Mouse (Mus musculus) stomach, embryonic 16.5 days (tissue): Measurements from ENCODE around the gene Vmn1r233. TPM values are rescaled to one million over a fixed set of nuclear protein-coding genes. Genes with fewer than 3 reads are reported as not detected.
A peak's percentile ranks its signal among the peaks of the same experiment; 100 is the strongest.

Experiments
- ATAC-seq: fragments of 200-750 bp; cut with Nextera tagmentation; 2 replicates; pipeline ENCODE4 v1.8.0; 2017; ENCODE audit warnings: moderate number of reproducible peaks, moderate TSS enrichment; ENCODE audit not compliant: insufficient read depth, low FRiP score
- H3K27ac ChIP-seq: fragments of 300-500 bp; sonication (generic); 2 replicates; pipeline ENCODE4 v1.5.1; 2014; ENCODE audit warnings: low read length
- H3K27me3 ChIP-seq: fragments of 300-500 bp; sonication (generic); 2 replicates; pipeline ENCODE4 v1.6.1; 2014; ENCODE audit warnings: low read length, control low read depth, mixed read lengths; ENCODE audit not compliant: control insufficient read depth, insufficient read depth
- H3K36me3 ChIP-seq: fragments of 300-500 bp; sonication (generic); 2 replicates; pipeline ENCODE4 v1.6.1; 2014; ENCODE audit warnings: low read length; ENCODE audit not compliant: control insufficient read depth, insufficient read depth
- H3K4me1 ChIP-seq: fragments of 300-500 bp; sonication (generic); 2 replicates; pipeline ENCODE4 v1.6.1; 2014; ENCODE audit warnings: low read length, control low read depth, mixed read lengths; ENCODE audit not compliant: control insufficient read depth, insufficient read depth
- H3K4me2 ChIP-seq: fragments of 300-500 bp; sonication (generic); 2 replicates; pipeline ENCODE4 v1.6.1; 2014; ENCODE audit warnings: low read depth, low read length, mixed read lengths
- H3K4me3 ChIP-seq: fragments of 300-500 bp; sonication (generic); replicated peaks from 2 replicates; pipeline ENCODE4 v1.5.1; 2014; ENCODE audit warnings: mild to moderate bottlenecking, low read length
- H3K9ac ChIP-seq: fragments of 300-500 bp; sonication (generic); 2 replicates; pipeline ENCODE4 v1.6.1; 2014; ENCODE audit warnings: low read length
- H3K9me3 ChIP-seq: fragments of 300-500 bp; sonication (generic); replicated peaks from 2 replicates; pipeline ENCODE4 v1.6.1; 2016; ENCODE audit warnings: low read length, control low read depth; ENCODE audit not compliant: control insufficient read depth
- WGBS: fragments of 180-500 bp; shearing (Covaris S2); extraction: QIAGEN DNeasy Blood & Tissue Kit; methylation state at CpG from one replicate; pipeline ENCODE4 v1.1.7; 2014; 5-methylcytosine and 5-hydroxymethylcytosine counted together
- polyA plus RNA-seq: library from polyadenylated mRNA; unstranded; fragments of >200 nt; fragmentation: Nextera tagmentation; extraction: Ambion mirVana; gene quantifications from 2 replicates; pipeline ENCODE4 v1.2.1, GENCODE M21; 2015

Gene Vmn1r233
- polyA plus RNA-seq, result not detected in 2 replicates

DNA sequence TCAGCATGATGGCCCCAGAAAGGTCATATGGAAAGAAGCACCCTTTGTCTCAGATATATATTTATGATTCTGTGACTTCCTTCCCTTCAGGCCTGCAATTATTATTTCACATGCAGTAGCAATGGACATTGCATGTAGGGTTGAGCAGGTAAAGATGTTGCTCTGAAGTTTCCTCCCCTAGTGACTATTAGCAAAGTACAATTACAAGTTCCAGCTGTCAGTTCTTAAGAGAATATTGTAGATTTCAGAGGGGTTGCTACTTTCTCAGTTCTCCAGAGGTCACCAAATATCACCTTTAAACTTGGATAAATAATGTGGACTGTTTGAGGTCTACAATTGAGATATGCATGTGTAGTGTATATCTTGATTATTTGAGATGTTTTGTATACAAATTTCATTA, at the start of gene Vmn1r233:
TSS of gene Vmn1r233 (minus strand) at position 101 of the 400 bp plus-strand sequence.
- no peak for ATAC-seq
- H3K9ac ChIP-seq, result no peak within 1 kb of the TSS
- H3K27me3 ChIP-seq, result no peaks in the 10 kb centered on the region
- H3K4me3 ChIP-seq, result no peak within 1 kb of the TSS
- H3K9me3 ChIP-seq, result no peaks in the 10 kb centered on the region
- H3K27ac ChIP-seq, result no peak within 1 kb of the TSS
- H3K4me1 ChIP-seq, result no peaks in the 10 kb centered on the region
- no peak within 1 kb of the TSS for H3K4me2 ChIP-seq
- no peaks in the 10 kb centered on the region for H3K36me3 ChIP-seq

DNA sequence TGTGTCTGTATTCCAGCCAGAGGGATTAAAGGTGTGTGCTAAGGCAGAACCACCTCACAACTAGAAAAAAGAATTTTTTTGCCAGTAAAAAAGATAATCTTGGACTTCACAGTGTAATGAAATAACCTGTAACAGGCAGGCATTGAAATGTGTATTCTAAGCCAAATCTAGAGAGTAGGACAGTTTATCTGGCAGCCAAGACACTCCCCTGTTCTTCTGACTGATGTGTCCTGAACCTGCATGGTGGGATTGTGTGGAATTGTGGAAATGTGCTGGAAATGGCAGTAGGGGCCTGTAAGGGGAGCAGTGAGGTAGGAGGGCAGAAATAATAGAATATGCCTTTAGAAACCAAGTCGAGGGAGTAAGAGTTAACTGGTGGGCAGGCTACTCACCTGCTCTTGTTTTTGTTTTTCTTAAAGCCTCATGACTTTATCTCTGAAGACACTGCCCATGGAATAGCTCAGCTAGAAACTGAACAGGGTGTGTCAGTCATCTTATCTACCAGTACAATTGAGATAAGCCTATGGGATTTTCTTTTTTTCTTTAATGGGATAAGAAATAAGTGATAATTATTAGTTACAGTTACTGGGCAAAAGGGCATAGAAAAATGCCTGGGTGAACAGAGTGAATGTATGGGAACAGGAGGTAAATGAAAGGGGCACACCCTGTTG, 22.3 kb upstream of the Vmn1r233 start:
- peaks cover 42% of the 10 kb centered on the region for H3K36me3 ChIP-seq
- no peak overlapping the region for H3K9ac ChIP-seq
- H3K27ac ChIP-seq, result no peak overlapping the region
- no peaks in the 10 kb centered on the region for H3K9me3 ChIP-seq
- no peak overlapping the region for H3K4me2 ChIP-seq
- no peaks in the 10 kb centered on the region for H3K4me1 ChIP-seq
- WGBS, result 88% methylated on average over 1 of the region's 1 CpGs
- H3K4me3 ChIP-seq, result no peak overlapping the region
- H3K27me3 ChIP-seq, result no peaks in the 10 kb centered on the region
- no peak for ATAC-seq

DNA sequence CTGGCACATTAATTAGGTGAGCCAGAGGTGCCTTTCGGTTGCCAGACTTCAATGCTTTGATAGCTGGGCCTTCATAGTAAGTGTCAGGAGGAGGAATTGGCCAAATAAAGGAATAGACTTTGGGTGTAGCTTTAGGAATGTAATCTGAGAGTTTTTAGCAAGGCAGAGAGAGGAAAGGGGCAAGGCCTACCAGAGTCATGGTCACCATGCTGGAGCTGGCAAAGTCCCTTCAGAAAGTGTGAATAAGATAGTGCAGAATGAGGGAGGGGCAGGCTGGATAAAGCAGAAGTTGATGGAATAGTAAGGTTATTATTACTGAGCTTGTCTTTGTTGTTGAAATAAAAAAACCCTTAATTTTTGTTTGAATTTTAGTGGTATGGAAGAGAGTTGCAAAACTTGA, 13.5 kb upstream of the Vmn1r233 start:
- WGBS, result 21% methylated on average over 1 of the region's 1 CpGs
- Histone ChIP-seq H3K27ac (peak overlapping the region; percentile 93; the same call in 1 of the 2 replicates), H3K4me2 (peak overlapping the region; percentile 84), H3K36me3 (peaks cover 9% of the 10 kb centered on the region; the same call in 1 of the 2 replicates), H3K4me3 (peak overlapping the region; percentile 93), H3K4me1 (peaks cover 10% of the 10 kb centered on the region; the same call in 1 of the 2 replicates), H3K27me3 (no peaks in the 10 kb centered on the region), H3K9ac (peak overlapping the region; percentile 89), H3K9me3 (no peaks in the 10 kb centered on the region)
- no peak for ATAC-seq

DNA sequence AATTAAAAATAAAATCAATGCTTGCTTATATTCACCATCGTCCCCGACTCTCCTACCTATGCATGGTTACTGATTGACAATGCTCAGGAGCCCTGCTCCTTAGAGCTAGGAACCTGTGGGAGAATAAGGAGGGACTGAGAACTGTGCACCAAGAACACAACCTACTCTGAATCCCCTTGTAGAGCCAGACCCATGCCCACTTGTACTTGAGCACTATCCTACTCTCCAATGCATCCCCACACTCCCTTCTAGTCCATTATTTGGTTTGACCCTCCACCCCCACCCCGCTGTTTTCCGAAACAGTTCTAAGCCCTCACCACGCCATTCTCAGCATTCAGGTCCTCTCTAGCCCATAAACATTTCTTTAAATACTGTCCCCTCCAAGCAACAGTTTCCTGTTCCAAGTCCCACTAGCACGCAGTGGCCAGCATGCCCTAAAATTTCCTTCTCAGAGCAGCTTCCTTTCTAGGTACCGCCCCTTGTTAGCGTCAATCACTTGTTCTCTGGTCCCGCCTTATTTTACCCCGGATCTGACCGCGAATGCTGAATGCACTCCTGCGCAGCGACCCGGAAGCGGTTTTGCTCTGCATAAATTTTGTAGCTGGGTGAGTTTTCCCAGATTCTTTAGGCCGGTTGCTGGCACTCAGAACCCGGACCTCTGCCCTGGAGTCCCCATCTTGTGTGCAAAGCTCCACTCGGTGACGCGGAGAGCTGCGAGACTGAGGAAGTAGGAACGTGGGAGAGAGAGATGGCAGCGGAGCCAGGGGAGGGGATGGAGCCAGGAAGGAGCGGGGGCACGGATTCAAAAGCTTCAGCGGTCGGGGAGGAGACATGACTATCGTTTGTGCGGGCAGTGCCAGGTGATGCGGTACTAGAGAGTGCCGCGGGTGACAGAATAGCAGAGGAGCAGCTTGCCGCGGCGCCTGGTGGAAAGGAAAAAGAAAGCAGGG, 12.4 kb upstream of the Vmn1r233 start, which contains the start of gene Zfp160:
TSS of gene Zfp160 (plus strand) at position 522 of the 950 bp plus-strand sequence.
- Histone ChIP-seq H3K27ac (peak within 1 kb of the TSS; percentile 93), H3K4me2 (peak within 1 kb of the TSS; percentile 84), H3K4me1 (peaks cover 10% of the 10 kb centered on the region; the same call in 1 of the 2 replicates), H3K9ac (peak within 1 kb of the TSS; percentile 89), H3K27me3 (no peaks in the 10 kb centered on the region), H3K9me3 (no peaks in the 10 kb centered on the region), H3K36me3 (peaks cover 6% of the 10 kb centered on the region; the same call in 1 of the 2 replicates), H3K4me3 (peak within 1 kb of the TSS; percentile 93)
- peak; percentile 96 for ATAC-seq
- WGBS, result 5% methylated on average over 36 of the region's 36 CpGs

DNA sequence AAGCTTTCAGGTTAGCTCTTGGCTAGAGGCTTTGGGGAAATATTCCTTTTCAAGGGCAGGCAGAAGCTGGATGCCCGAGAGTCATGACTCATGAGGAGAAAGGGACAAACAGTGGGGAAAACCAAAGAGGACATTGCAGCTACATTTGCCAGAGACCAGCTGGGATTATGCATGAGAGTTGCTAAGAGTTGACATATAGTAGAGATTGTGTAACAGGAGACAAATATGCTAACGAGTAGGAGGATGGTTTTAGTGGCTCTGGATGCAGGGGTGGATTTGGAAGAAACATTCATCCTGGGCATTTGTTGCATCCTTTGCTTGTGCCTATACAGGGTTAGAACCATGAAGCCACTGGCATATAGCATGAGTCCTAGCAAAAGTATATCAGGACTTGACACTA, 2.5 kb downstream of the Vmn1r233 start:
- Histone ChIP-seq H3K9ac (no peak overlapping the region), H3K9me3 (no peaks in the 10 kb centered on the region), H3K27me3 (no peaks in the 10 kb centered on the region), H3K27ac (no peak overlapping the region), H3K4me3 (no peak overlapping the region), H3K36me3 (no peaks in the 10 kb centered on the region), H3K4me2 (no peak overlapping the region), H3K4me1 (no peaks in the 10 kb centered on the region)
- ATAC-seq, result no peak
- WGBS, result 76% methylated on average over 2 of the region's 2 CpGs

DNA sequence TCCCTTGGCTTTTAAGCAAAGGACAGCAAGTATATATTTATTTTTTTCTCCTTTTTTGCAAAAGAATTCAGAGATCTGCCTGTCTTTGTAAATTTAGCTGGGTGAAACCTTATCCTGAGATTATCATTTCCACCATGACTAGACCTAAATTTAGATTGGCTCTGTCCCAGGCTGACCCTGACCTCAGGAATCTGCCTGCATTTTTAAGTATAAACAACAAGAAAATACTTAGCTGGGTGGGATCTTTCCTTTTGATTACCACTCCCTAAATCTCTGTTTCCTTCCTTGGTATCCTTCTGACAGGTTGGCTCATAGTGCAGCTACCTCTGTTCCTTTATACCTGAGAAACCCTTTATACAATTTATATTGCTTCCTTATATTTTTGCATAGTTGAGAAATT, 29.6 kb downstream of the Vmn1r233 start:
- no peak overlapping the region for H3K4me3 ChIP-seq
- no peaks in the 10 kb centered on the region for H3K4me1 ChIP-seq
- no peak for ATAC-seq
- no peak overlapping the region for H3K4me2 ChIP-seq
- no peaks in the 10 kb centered on the region for H3K27me3 ChIP-seq
- no peak overlapping the region for H3K9ac ChIP-seq
- no peaks in the 10 kb centered on the region for H3K9me3 ChIP-seq
- no peak overlapping the region for H3K27ac ChIP-seq
- H3K36me3 ChIP-seq, result peaks cover 37% of the 10 kb centered on the region

DNA sequence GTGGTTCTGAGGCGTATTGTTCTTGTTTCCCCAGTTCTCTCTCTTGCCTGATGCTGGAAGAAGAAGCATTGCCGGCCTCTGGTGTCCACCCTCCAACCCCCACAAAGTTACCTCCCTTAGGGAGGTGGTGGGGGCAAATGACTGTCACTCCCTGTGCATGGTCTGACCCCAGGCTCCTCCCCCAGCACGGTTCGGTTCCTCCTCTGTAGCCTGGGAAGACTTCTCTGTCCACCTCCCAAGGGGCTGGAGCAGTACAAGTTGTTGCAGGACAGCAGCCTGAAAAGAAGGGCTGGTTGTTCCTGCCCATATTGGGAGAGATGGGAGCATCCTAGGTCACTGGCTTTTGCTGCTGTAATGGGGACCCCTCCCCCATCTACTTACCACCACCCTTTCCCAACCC, 30.8 kb downstream of the Vmn1r233 start:
- Histone ChIP-seq H3K4me1 (no peaks in the 10 kb centered on the region), H3K27me3 (no peaks in the 10 kb centered on the region), H3K9ac (no peak overlapping the region), H3K4me2 (no peak overlapping the region), H3K27ac (no peak overlapping the region), H3K36me3 (peaks cover 50% of the 10 kb centered on the region), H3K9me3 (no peaks in the 10 kb centered on the region), H3K4me3 (no peak overlapping the region)
- no peak for ATAC-seq
- 90% methylated on average over 4 of the region's 4 CpGs for WGBS

DNA sequence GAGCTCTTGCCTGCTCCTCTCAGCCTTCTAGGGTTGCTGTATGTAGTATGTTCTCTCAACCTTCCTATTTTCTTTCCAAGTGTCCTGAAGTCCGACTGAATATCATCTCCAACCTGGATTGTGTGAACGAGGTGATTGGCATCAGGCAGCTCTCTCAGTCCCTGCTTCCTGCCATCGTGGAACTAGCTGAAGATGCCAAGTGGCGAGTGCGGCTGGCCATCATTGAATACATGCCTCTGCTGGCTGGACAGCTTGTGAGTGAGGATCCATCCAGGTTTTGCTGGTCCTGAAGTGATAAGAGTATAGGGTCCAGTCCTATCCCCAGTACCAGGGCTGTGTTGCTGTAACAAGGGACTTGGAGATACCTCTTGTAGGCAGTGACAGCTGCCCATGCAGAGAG, 35.9 kb downstream of the Vmn1r233 start:
- WGBS, result 89% methylated on average over 5 of the region's 5 CpGs
- H3K4me2 ChIP-seq, result no peak overlapping the region

DNA sequence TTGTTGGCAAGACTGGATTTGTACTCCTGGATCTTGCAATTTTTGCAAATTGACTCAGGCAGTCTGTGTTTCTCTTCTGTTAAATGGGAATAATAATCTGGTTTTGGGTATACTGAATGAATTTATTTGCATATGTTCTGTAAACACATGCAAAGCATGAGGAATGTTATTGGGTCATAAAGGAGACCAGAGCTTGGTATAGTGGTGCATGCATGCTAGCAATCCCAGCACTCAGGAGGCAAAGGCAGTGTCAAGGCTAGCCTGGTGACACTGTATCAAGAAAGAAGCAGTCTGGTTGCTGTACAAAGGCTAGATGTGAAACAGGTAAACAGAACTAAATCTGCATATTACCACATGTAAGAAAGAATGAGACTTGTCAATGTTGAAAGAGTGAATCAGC, 49.6 kb downstream of the Vmn1r233 start:
- H3K4me1 ChIP-seq, result peaks cover 22% of the 10 kb centered on the region
- H3K4me2 ChIP-seq, result peak overlapping the region; percentile 73
- H3K36me3 ChIP-seq, result no peaks in the 10 kb centered on the region
- H3K9me3 ChIP-seq, result no peaks in the 10 kb centered on the region
- H3K27me3 ChIP-seq, result no peaks in the 10 kb centered on the region
- H3K9ac ChIP-seq, result peak overlapping the region; percentile 85
- H3K27ac ChIP-seq, result no peak overlapping the region
- ATAC-seq, result no peak
- H3K4me3 ChIP-seq, result peak overlapping the region; percentile 76

More for the DNA sequence above, 35.9 kb downstream of the Vmn1r233 start:
- Histone ChIP-seq H3K9ac (no peak overlapping the region), H3K4me1 (no peaks in the 10 kb centered on the region), H3K27ac (no peak overlapping the region), H3K9me3 (no peaks in the 10 kb centered on the region), H3K36me3 (peaks cover 83% of the 10 kb centered on the region), H3K4me3 (no peak overlapping the region), H3K27me3 (no peaks in the 10 kb centered on the region)
- no peak for ATAC-seq
